Mouse (Mus musculus): ENCODE results near the gene Sept11. TPM values are rescaled to one million over a fixed set of nuclear protein-coding genes. Genes with fewer than 3 reads are reported as not detected.

The Sept11 gene
- polyA plus RNA-seq, 1 experiment, result 29.8 TPM

DNA sequence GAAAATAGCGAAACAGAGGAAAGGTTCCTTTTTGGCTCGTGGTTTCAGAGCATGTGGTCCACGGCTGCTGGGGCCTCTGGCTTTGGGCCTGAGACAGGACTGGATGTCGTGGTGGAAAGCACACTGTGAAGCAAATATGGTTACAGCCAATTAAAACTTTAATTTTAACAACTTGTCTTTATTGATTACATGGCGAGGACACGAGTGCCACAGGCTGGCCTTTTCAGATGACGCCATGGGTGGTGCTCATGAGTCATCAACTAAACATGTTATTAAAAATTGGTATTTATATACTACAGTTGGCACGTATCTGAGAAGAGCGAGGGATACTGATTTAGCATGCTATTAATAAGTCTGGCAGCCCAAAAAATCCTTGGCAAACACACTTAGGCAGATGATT lies 41.3 kb upstream of the Sept11 start:
- Histone ChIP-seq H3K36me3 (replicated peaks; ENCODE audit: low read length) (no peaks in the 10 kb centered on the region), H3K4me1 (peaks cover 31% of the 10 kb centered on the region), H3K4me3 (replicated peaks) (no peak overlapping the region), H3K9me3 (peaks cover 8% of the 10 kb centered on the region), H3K27me3 (replicated peaks) (peaks cover 37% of the 10 kb centered on the region)
- TF ChIP-seq GATA1 (IDR thresholded peaks at IDR 0.05; ENCODE audit: borderline replicate concordance, low read length) (no peak), FLI1 (IDR thresholded peaks at IDR 0.05; ENCODE audit: low read length) (no peak)

- Histone ChIP-seq H3K27me3 (replicated peaks) (peaks cover 20% of the 10 kb centered on the region), H3K9me3 (peaks cover 9% of the 10 kb centered on the region), H3K4me3 (replicated peaks) (no peak overlapping the region), H3K36me3 (replicated peaks; ENCODE audit: low read length) (no peaks in the 10 kb centered on the region), H3K4me1 (peaks cover 31% of the 10 kb centered on the region)
- no peak for TF ChIP-seq FLI1 (IDR thresholded peaks at IDR 0.05; ENCODE audit: low read length)
- no peak for TF ChIP-seq GATA1 (IDR thresholded peaks at IDR 0.05; ENCODE audit: borderline replicate concordance, low read length)
Observed at GRCm38 (mm10) chr5:93053606-93054397, 39.4 kb upstream of the Sept11 start.

GRCm38 (mm10) chr5:93060865-93061264 lies 32.4 kb upstream of the Sept11 start:
- no peaks in the 10 kb centered on the region for H3K27me3 ChIP-seq (replicated peaks)
- no peak overlapping the region for H3K4me3 ChIP-seq (replicated peaks)
- H3K4me1 ChIP-seq, result peaks cover 16% of the 10 kb centered on the region
- no peak for TF ChIP-seq GATA1 (IDR thresholded peaks at IDR 0.05; ENCODE audit: borderline replicate concordance, low read length)
- no peak for TF ChIP-seq FLI1 (IDR thresholded peaks at IDR 0.05; ENCODE audit: low read length)
- H3K9me3 ChIP-seq, result peaks cover 25% of the 10 kb centered on the region
- H3K36me3 ChIP-seq (replicated peaks; ENCODE audit: low read length), result peaks cover 4% of the 10 kb centered on the region

- no peak for TF ChIP-seq FLI1 (IDR thresholded peaks at IDR 0.05; ENCODE audit: low read length)
- TF ChIP-seq GATA1 (IDR thresholded peaks at IDR 0.05; ENCODE audit: borderline replicate concordance, low read length), result no peak
- Histone ChIP-seq H3K36me3 (replicated peaks; ENCODE audit: low read length) (no peaks in the 10 kb centered on the region), H3K9me3 (peaks cover 12% of the 10 kb centered on the region; the same call in 1 of the 2 replicates), H3K4me1 (no peaks in the 10 kb centered on the region), H3K27me3 (replicated peaks) (peaks cover 17% of the 10 kb centered on the region), H3K4me3 (replicated peaks) (no peak overlapping the region)
Observed at GRCm38 (mm10) chr5:93077661-93078323, 15.4 kb upstream of the Sept11 start.

- Histone ChIP-seq H3K4me3 (replicated peaks) (no peak overlapping the region), H3K36me3 (replicated peaks; ENCODE audit: low read length) (no peaks in the 10 kb centered on the region), H3K4me1 (no peaks in the 10 kb centered on the region), H3K27me3 (replicated peaks) (peaks cover 18% of the 10 kb centered on the region), H3K9me3 (peaks cover 16% of the 10 kb centered on the region; the same call in 1 of the 2 replicates)
- TF ChIP-seq GATA1 (IDR thresholded peaks at IDR 0.05; ENCODE audit: borderline replicate concordance, low read length), result no peak
- no peak for TF ChIP-seq FLI1 (IDR thresholded peaks at IDR 0.05; ENCODE audit: low read length)
Observed at GRCm38 (mm10) chr5:93079596-93079995, 13.6 kb upstream of the Sept11 start.

DNA sequence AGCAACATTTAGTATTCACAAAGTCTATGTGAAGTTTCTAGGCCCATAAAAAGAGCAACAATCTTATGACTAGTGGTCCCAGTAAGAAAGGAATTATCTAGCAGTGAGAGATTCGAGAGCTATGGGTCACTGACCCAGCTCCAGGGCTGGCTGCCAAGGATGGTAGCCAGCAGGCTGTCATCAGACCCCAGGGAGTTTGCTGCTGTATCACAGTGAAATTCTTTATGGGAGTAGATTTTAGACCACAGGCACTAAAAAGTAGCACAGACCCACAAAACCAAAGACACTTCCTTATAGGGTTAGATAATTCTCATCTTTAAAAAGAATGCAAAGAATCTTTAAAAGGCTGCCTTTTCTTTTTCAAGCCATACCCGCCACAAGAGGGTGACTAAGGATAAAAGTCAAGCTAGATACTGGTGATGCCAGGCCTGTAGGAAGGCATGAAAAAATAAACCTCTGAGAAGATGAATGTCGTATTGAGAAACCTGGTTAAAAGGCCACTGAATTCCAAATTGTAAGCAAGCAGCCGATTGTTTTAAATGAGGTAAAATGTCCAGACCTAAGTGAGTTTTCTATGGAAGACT lies 8.1 kb upstream of the Sept11 start:
- H3K27me3 ChIP-seq (replicated peaks), result peaks cover 4% of the 10 kb centered on the region
- H3K4me1 ChIP-seq, result peaks cover 13% of the 10 kb centered on the region
- H3K4me3 ChIP-seq (replicated peaks), result no peak overlapping the region
- no peak for TF ChIP-seq GATA1 (IDR thresholded peaks at IDR 0.05; ENCODE audit: borderline replicate concordance, low read length)
- no peak for TF ChIP-seq FLI1 (IDR thresholded peaks at IDR 0.05; ENCODE audit: low read length)
- no peaks in the 10 kb centered on the region for H3K36me3 ChIP-seq (replicated peaks; ENCODE audit: low read length)
- H3K9me3 ChIP-seq, result peaks cover 5% of the 10 kb centered on the region; the same call in 1 of the 2 replicates

GRCm38 (mm10) chr5:93085900-93086299 lies 7.3 kb upstream of the Sept11 start:
- TF ChIP-seq FLI1 (IDR thresholded peaks at IDR 0.05; ENCODE audit: low read length) (no peak), GATA1 (IDR thresholded peaks at IDR 0.05; ENCODE audit: borderline replicate concordance, low read length) (no peak)
- Histone ChIP-seq H3K4me3 (replicated peaks) (no peak overlapping the region), H3K36me3 (replicated peaks; ENCODE audit: low read length) (no peaks in the 10 kb centered on the region), H3K27me3 (replicated peaks) (peaks cover 4% of the 10 kb centered on the region), H3K9me3 (peaks cover 5% of the 10 kb centered on the region; the same call in 1 of the 2 replicates), H3K4me1 (peaks cover 17% of the 10 kb centered on the region)

- Histone ChIP-seq H3K27me3 (replicated peaks) (no peaks in the 10 kb centered on the region), H3K36me3 (replicated peaks; ENCODE audit: low read length) (peaks cover 11% of the 10 kb centered on the region), H3K9me3 (no peaks in the 10 kb centered on the region), H3K4me3 (replicated peaks) (peak overlapping the region; percentile 100), H3K4me1 (peaks cover 47% of the 10 kb centered on the region)
- TF ChIP-seq FLI1 (IDR thresholded peaks at IDR 0.05; ENCODE audit: low read length) (no peak), GATA1 (IDR thresholded peaks at IDR 0.05; ENCODE audit: borderline replicate concordance, low read length) (no peak)
Observed at GRCm38 (mm10) chr5:93091266-93091665, 2.0 kb upstream of the Sept11 start.

- Histone ChIP-seq H3K9me3 (no peaks in the 10 kb centered on the region), H3K36me3 (replicated peaks; ENCODE audit: low read length) (peaks cover 17% of the 10 kb centered on the region), H3K4me3 (replicated peaks) (peak overlapping the region; percentile 100), H3K4me1 (peaks cover 57% of the 10 kb centered on the region), H3K27me3 (replicated peaks) (no peaks in the 10 kb centered on the region)
- TF ChIP-seq FLI1 (IDR thresholded peaks at IDR 0.05; ENCODE audit: low read length) (no peak), GATA1 (IDR thresholded peaks at IDR 0.05; ENCODE audit: borderline replicate concordance, low read length) (no peak)
Observed at GRCm38 (mm10) chr5:93092147-93092781, 973 bp upstream of the Sept11 start.
